Mouse (Mus musculus) E14TG2a.4 (cell line): Measurements from ENCODE around the gene Prdx1.

ENCODE experiments used
- CTCF ChIP-seq: conservative IDR thresholded peaks from 2 replicates; pipeline ENCODE4 v1.5.1; 2014; ENCODE audit warnings: low read length
- NANOG ChIP-seq: IDR thresholded peaks from 2 replicates; pipeline ENCODE4 v1.6.1; 2014; ENCODE audit warnings: borderline replicate concordance, low read length, mixed read lengths
- POU5F1 ChIP-seq: IDR thresholded peaks from 2 replicates; pipeline ENCODE4 v1.6.1; 2014; ENCODE audit warnings: low read length, borderline replicate concordance

- TF ChIP-seq CTCF (no peak), NANOG (no peak), POU5F1 (no peak)
Observed at GRCm38 (mm10) chr4:116650365-116650764, 35.0 kb upstream of the Prdx1 start.
